Mouse (Mus musculus) testis, postnatal 10 days (tissue): ENCODE results near the gene Sipa1l3.

Source experiments
- DNase-seq: peaks from one replicate; pipeline ENCODE4 v3.0.0; 2021; ENCODE audit warnings: low spot score

Gene Sipa1l3

GRCm38 (mm10) chr7:29480183-29480582 lies 38.3 kb downstream of the Sipa1l3 start:
- DNase-seq, result no peak

GRCm38 (mm10) chr7:29475005-29475404 lies 43.4 kb downstream of the Sipa1l3 start:
- DNase-seq, result no peak

- no peak for DNase-seq
Measured at GRCm38 (mm10) chr7:29471309-29471708, 47.1 kb downstream of the Sipa1l3 start.

- no peak for DNase-seq
Measured at GRCm38 (mm10) chr7:29469602-29470344, 48.7 kb downstream of the Sipa1l3 start.

GRCm38 (mm10) chr7:29468593-29468992 lies 49.8 kb downstream of the Sipa1l3 start:
- DNase-seq, result no peak

GRCm38 (mm10) chr7:29466585-29466984 lies 51.9 kb downstream of the Sipa1l3 start:
- no peak for DNase-seq

- no peak for DNase-seq
Measured at GRCm38 (mm10) chr7:29465736-29466135, 52.7 kb downstream of the Sipa1l3 start.

GRCm38 (mm10) chr7:29462820-29463219 lies 55.6 kb downstream of the Sipa1l3 start:
- DNase-seq, result no peak

DNA sequence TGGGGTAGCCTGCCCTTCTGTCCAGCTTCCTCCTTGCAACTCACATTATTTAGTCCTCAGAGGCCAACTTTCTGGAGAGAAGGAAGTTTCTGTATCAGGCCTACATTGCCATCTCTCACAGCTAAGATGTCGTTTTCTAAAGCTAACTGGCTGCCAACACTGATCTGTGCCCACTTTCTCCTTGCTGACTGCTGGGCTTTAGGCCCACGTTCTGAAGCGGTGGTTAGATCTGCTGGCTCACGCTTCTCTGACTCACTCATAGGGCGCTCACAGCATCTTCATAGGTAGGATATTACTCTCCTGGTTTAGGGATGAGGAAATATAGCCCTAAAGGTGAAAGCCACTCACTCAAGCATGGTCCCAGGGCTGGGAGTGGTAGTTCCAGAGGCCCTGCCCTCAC lies 56.3 kb downstream of the Sipa1l3 start:
- no peak for DNase-seq

- no peak for DNase-seq
Measured at GRCm38 (mm10) chr7:29461557-29461956, 56.9 kb downstream of the Sipa1l3 start.

GRCm38 (mm10) chr7:29458889-29459740 lies 59.3 kb downstream of the Sipa1l3 start:
- peak; percentile 70 for DNase-seq

DNA sequence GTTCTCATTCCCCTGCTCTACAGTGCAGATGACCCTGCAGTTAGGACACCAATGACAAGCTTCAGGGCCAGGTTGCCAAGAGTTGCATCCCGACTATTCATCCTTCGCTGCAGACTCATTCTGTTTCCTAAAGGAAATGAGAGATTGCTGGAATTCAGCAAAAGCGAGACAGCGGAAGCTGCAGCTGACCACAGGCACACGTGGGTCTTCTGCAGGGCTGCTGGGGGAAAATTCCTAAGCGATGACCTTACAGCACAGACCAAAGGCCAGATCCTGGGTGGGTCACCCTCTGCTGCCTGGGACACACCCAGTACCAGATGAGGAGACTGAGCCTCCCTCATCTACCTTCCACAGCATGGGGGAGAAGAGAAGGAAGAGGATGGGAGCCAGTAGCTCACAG lies 60.7 kb downstream of the Sipa1l3 start:
- no peak for DNase-seq

- DNase-seq, result no peak
Measured at GRCm38 (mm10) chr7:29456716-29457115, 61.7 kb downstream of the Sipa1l3 start.

DNA sequence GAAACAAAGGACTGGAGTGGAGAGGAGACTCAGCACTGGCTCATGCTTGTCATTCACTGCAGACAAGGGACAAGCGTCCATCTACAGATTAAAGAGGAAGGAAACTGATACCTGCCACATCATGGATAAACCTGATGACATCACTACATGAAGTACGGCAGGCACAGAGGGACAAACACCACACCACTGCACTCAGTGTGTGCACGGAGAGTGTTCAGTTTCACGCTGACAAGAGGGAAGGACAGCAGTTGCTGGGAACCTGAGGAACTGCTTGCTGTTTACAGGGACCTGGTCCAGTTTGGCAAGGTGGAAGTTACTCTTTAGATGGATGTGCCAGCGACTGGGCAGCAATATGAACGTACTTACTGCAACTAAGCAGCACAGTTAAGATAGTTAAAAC lies 62.9 kb downstream of the Sipa1l3 start:
- DNase-seq, result no peak

GRCm38 (mm10) chr7:29454965-29455364 lies 63.5 kb downstream of the Sipa1l3 start:
- DNase-seq, result no peak

- peak; percentile 66 for DNase-seq
Measured at GRCm38 (mm10) chr7:29452991-29453741, 65.3 kb downstream of the Sipa1l3 start.

GRCm38 (mm10) chr7:29452381-29452780 lies 66.1 kb downstream of the Sipa1l3 start:
- no peak for DNase-seq

DNA sequence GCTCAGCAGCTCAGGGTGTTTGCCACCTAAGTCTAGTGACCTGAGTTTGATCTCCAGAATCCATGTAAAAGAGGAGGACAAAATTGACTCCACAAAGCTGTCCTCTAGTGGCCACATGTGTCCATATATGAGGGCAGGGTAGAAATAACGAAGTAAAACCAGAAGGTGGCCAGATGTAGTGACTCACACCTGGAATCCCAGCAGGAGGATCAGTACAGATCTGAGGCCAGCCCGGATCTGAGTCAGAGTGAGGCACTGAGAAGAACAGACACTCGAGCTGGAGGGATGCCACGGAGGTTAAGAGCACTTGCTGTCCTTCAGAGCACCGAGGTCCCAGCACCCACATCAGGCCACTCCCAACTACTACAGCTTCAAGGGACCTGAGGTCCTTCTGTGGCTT lies 68.3 kb downstream of the Sipa1l3 start:
- no peak for DNase-seq

GRCm38 (mm10) chr7:29448830-29449229 lies 69.6 kb downstream of the Sipa1l3 start:
- no peak for DNase-seq

GRCm38 (mm10) chr7:29447147-29447829 lies 71.2 kb downstream of the Sipa1l3 start:
- no peak for DNase-seq

GRCm38 (mm10) chr7:29446156-29446555 lies 72.3 kb downstream of the Sipa1l3 start:
- no peak for DNase-seq

- no peak for DNase-seq
Measured at GRCm38 (mm10) chr7:29444527-29444926, 73.9 kb downstream of the Sipa1l3 start.
